Comparison of ENCODE assay signal across 20 mouse cellular contexts in genomic region chr9:90128636-90129201, GRCm38 (mm10). TPM values are rescaled to one million over a fixed set of nuclear protein-coding genes. Genes with fewer than 3 reads are reported as not detected.
DNase-seq lines count a peak whose midpoint lies in the region; ATAC-seq and TF ChIP-seq lines count a peak whose summit lies in the region.
"Had no signal": no experiment of that assay in that cellular context is flagged by ENCODE, and none has a peak within 500 bp of the region (broad histone marks: within the 10 kb centered on the region; RNA-seq: fewer than 3 reads in every experiment).

No protein-coding gene starts in this region.

- no peaks in the 10 kb centered on the region for H3K27me3 ChIP-seq in heart, embryonic 10.5 days (ENCODE audit: insufficient read depth, poor library complexity, severe bottlenecking)
- no peaks in the 10 kb centered on the region for H3K27me3 ChIP-seq in lung, embryonic 14.5 days (ENCODE audit: insufficient read depth, low read length)
- H3K27me3 ChIP-seq in heart, embryonic 16.5 days (ENCODE audit: control insufficient read depth, insufficient read depth, low read length): no peaks in the 10 kb centered on the region
- no peaks in the 10 kb centered on the region for H3K27me3 ChIP-seq in midbrain, postnatal 0 days (ENCODE audit: insufficient read depth, low read length)
- H3K27me3 ChIP-seq: embryonic facial prominence, embryonic 13.5 days; forebrain, embryonic 12.5 days; hindbrain, embryonic 15.5 days had no signal

- no peak overlapping the region for H3K27ac ChIP-seq in heart, embryonic 10.5 days
- H3K27ac ChIP-seq in lung, embryonic 14.5 days (ENCODE audit: low read depth): no peak overlapping the region
- peak overlapping the region; percentile 76 for H3K27ac ChIP-seq in heart, embryonic 16.5 days (ENCODE audit: low read length)
- no peak overlapping the region for H3K27ac ChIP-seq in midbrain, postnatal 0 days (ENCODE audit: low read depth, low read length)
- H3K27ac ChIP-seq: embryonic facial prominence, embryonic 13.5 days; forebrain, embryonic 12.5 days; hindbrain, embryonic 15.5 days; kidney, embryonic 15.5 days had no signal

- H3K9ac ChIP-seq in lung, embryonic 14.5 days: no peak overlapping the region
- no peak overlapping the region for H3K9ac ChIP-seq in heart, embryonic 16.5 days (ENCODE audit: low read length)
- H3K9ac ChIP-seq in midbrain, postnatal 0 days (replicated peaks; ENCODE audit: low read length, poor library complexity, severe bottlenecking): no peak overlapping the region
- H3K9ac ChIP-seq: embryonic facial prominence, embryonic 13.5 days; forebrain, embryonic 12.5 days; hindbrain, embryonic 15.5 days; kidney, embryonic 15.5 days had no signal

- DNase-seq in heart, embryonic 10.5 days (ENCODE audit: low spot score): peak; percentile 73
- DNase-seq in heart, postnatal 4 days: no peak
- DNase-seq in lung, embryonic 14.5 days: peak; percentile 29
- no peak for DNase-seq in lung, postnatal 25 days (ENCODE audit: low spot score)
- DNase-seq in embryo, embryonic 11 days: no peak
- no peak for DNase-seq in midbrain, postnatal 0 days (ENCODE audit: low spot score)
- DNase-seq: adrenal gland, postnatal 14 days; cerebellum, adult 11-12 months; cerebellum, adult 9-10 months; cerebellum, postnatal 25 days; gastrocnemius, postnatal 14 days; kidney, adult 2 months had no signal

- no peak overlapping the region for H3K4me2 ChIP-seq in lung, embryonic 14.5 days
- no peak overlapping the region for H3K4me2 ChIP-seq in heart, embryonic 16.5 days (ENCODE audit: low read depth, low read length)
- H3K4me2 ChIP-seq in midbrain, postnatal 0 days (ENCODE audit: low read depth, low read length, poor library complexity, severe bottlenecking): no peak overlapping the region
- H3K4me2 ChIP-seq: embryonic facial prominence, embryonic 13.5 days; forebrain, embryonic 12.5 days; hindbrain, embryonic 15.5 days; kidney, embryonic 15.5 days had no signal

- H3K4me3 ChIP-seq in heart, embryonic 10.5 days: no peak overlapping the region
- H3K4me3 ChIP-seq in lung, embryonic 14.5 days (ENCODE audit: low read depth, low read length): no peak overlapping the region
- no peak overlapping the region for H3K4me3 ChIP-seq in heart, embryonic 16.5 days (ENCODE audit: low read length)
- H3K4me3 ChIP-seq in midbrain, postnatal 0 days (ENCODE audit: low read depth, low read length): no peak overlapping the region
- H3K4me3 ChIP-seq: embryonic facial prominence, embryonic 13.5 days; forebrain, embryonic 12.5 days; hindbrain, embryonic 15.5 days; kidney, embryonic 15.5 days had no signal

- peaks cover 5% of the 10 kb centered on the region for H3K4me1 ChIP-seq in heart, embryonic 10.5 days
- H3K4me1 ChIP-seq in lung, embryonic 14.5 days (ENCODE audit: insufficient read depth): peaks cover 4% of the 10 kb centered on the region; the same call in 1 of the 2 replicates
- peaks cover 15% of the 10 kb centered on the region for H3K4me1 ChIP-seq in heart, embryonic 16.5 days (ENCODE audit: control insufficient read depth, insufficient read depth, low read length)
- no peaks in the 10 kb centered on the region for H3K4me1 ChIP-seq in midbrain, postnatal 0 days (ENCODE audit: insufficient read depth, low read length)
- H3K4me1 ChIP-seq: forebrain, embryonic 12.5 days had no signal

- no peaks in the 10 kb centered on the region for H3K36me3 ChIP-seq in heart, embryonic 10.5 days
- H3K36me3 ChIP-seq in lung, embryonic 14.5 days (ENCODE audit: insufficient read depth): no peaks in the 10 kb centered on the region
- H3K36me3 ChIP-seq in heart, embryonic 16.5 days (ENCODE audit: control insufficient read depth, insufficient read depth): no peaks in the 10 kb centered on the region
- H3K36me3 ChIP-seq in midbrain, postnatal 0 days (ENCODE audit: insufficient read depth, low read length): no peaks in the 10 kb centered on the region
- H3K36me3 ChIP-seq: embryonic facial prominence, embryonic 13.5 days; forebrain, embryonic 12.5 days; G1E; hindbrain, embryonic 15.5 days; kidney, embryonic 15.5 days had no signal

- TF ChIP-seq CTCF in lung, embryonic 14.5 days (IDR thresholded peaks at IDR 0.05; ENCODE audit: low read depth): no peak
- no peak for TF ChIP-seq CTCF in midbrain, postnatal 0 days (IDR thresholded peaks at IDR 0.05)

- H3K9me3 ChIP-seq in heart, embryonic 10.5 days: no peaks in the 10 kb centered on the region
- no peaks in the 10 kb centered on the region for H3K9me3 ChIP-seq in lung, embryonic 14.5 days (ENCODE audit: low read depth, low read length)
- no peaks in the 10 kb centered on the region for H3K9me3 ChIP-seq in heart, embryonic 16.5 days (replicated peaks; ENCODE audit: control insufficient read depth, low read length)
- H3K9me3 ChIP-seq in midbrain, postnatal 0 days (ENCODE audit: low read length): no peaks in the 10 kb centered on the region
- H3K9me3 ChIP-seq: embryonic facial prominence, embryonic 13.5 days; forebrain, embryonic 12.5 days; G1E; hindbrain, embryonic 15.5 days; kidney, embryonic 15.5 days had no signal

- 64% methylated on average over 6 of the region's 6 CpGs for WGBS in heart, embryonic 10.5 days
- 50% methylated on average over 6 of the region's 6 CpGs for WGBS in lung, embryonic 14.5 days
- WGBS in heart, embryonic 16.5 days: 41% methylated on average over 6 of the region's 6 CpGs
- whole genome bisulfite sequencing in midbrain, postnatal 0 days: 89% methylated on average over 6 of the region's 6 CpGs

- no peak for ATAC-seq in lung, embryonic 14.5 days (ENCODE audit: insufficient read depth)
- peak; percentile 28 for ATAC-seq in heart, embryonic 16.5 days (replicated peaks; ENCODE audit: extremely low read depth, insufficient read depth, low FRiP score)
- ATAC-seq in midbrain, postnatal 0 days (ENCODE audit: low FRiP score): no peak
- ATAC-seq: forebrain, embryonic 16.5 days; intestine, embryonic 16.5 days had no signal

RNA-seq across cellular contexts. Expression of gene Morf4l1, which starts 14.1 kb away (rescaled TPM):
- polyA plus RNA-seq in heart, embryonic 10.5 days (2016; fragmentation: Nextera tagmentation; extraction: Ambion mirVana): 430 and 475 TPM in 2 replicates
- total RNA-seq in heart, postnatal 4 days (2021): 100 to 1,000 TPM; 325 to 333 TPM
- polyA plus RNA-seq in lung, embryonic 14.5 days (2014; fragmentation: Nextera tagmentation; extraction: Ambion mirVana): 416 and 446 TPM in 2 replicates
- polyA plus RNA-seq in heart, embryonic 16.5 days (2015; fragmentation: Nextera tagmentation; extraction: Ambion mirVana): 294 and 363 TPM in 2 replicates
- 241 and 283 TPM in 2 replicates for total RNA-seq in midbrain, postnatal 0 days (2014; rRNA removed)
- polyA plus RNA-seq in midbrain, postnatal 0 days (2015; fragmentation: Nextera tagmentation; extraction: Ambion mirVana): 652 and 688 TPM in 2 replicates

RNA-seq across cellular contexts. Expression of gene Adamts7, which starts 34.1 kb away (rescaled TPM):
- polyA plus RNA-seq in heart, embryonic 10.5 days (2016; fragmentation: Nextera tagmentation; extraction: Ambion mirVana): 5.6 and 7.0 TPM in 2 replicates
- total RNA-seq in heart, postnatal 4 days (2021): 10 to 100 TPM; 17.5 to 17.6 TPM
- 23.8 and 30.4 TPM in 2 replicates for polyA plus RNA-seq in lung, embryonic 14.5 days (2014; fragmentation: Nextera tagmentation; extraction: Ambion mirVana)
- polyA plus RNA-seq in heart, embryonic 16.5 days (2015; fragmentation: Nextera tagmentation; extraction: Ambion mirVana): 8.7 and 9.3 TPM in 2 replicates
- 8.9 and 12.5 TPM in 2 replicates for total RNA-seq in midbrain, postnatal 0 days (2014; rRNA removed)
- polyA plus RNA-seq in midbrain, postnatal 0 days (2015; fragmentation: Nextera tagmentation; extraction: Ambion mirVana): 2.5 and 3.1 TPM in 2 replicates
- total RNA-seq: G1E had no signal
- polyA plus RNA-seq: G1E had no signal

Comparison
In these comparisons a context has a peak if more than half of its experiments do, and no peak if none do; other contexts are left out.
1. DNase-seq: peak in heart, embryonic 10.5 days (single experiment) and lung, embryonic 14.5 days (single experiment); none in heart, postnatal 4 days (single experiment), lung, postnatal 25 days (single experiment), embryo, embryonic 11 days (single experiment) and midbrain, postnatal 0 days (single experiment).